In genomic region chr1:190808766-190809221, GRCm38 (mm10) we compare ENCODE assay signal across 11 mouse cellular contexts.
DNase-seq lines count a peak whose midpoint lies in the region; ATAC-seq and TF ChIP-seq lines count a peak whose summit lies in the region.
"Had no signal": no experiment of that assay in that cellular context is flagged by ENCODE, and none has a peak within 500 bp of the region (broad histone marks: within the 10 kb centered on the region; RNA-seq: fewer than 3 reads in every experiment).

No protein-coding gene starts in this region.

- ATAC-seq in frontal cortex, adult (ENCODE audit: low TSS enrichment): peak; percentile 77
- ATAC-seq in hindbrain, embryonic 15.5 days (ENCODE audit: low FRiP score, low read depth): 0 out of 2 replicates have a peak, but pooled peaks have one; percentile 42
- ATAC-seq in neural tube, embryonic 14.5 days (ENCODE audit: low read depth): peak; percentile 59

- TF ChIP-seq POLR2A in cerebellum, adult 2 months (IDR thresholded peaks at IDR 0.05; ENCODE audit: borderline replicate concordance, insufficient read depth, low read length): no peak

- no peak for DNase-seq in frontal cortex, postnatal 10 days (ENCODE audit: low spot score in 2 of 2)
- DNase-seq in embryonic facial prominence, embryonic 10.5 days (ENCODE audit: low spot score): peak; percentile 19
- DNase-seq in spleen, adult 18-20 months: no peak
- DNase-seq in urinary bladder, adult 2 months (ENCODE audit: low spot score): no peak
- DNase-seq in cerebellum, adult 2 months: no peak
- DNase-seq: cerebellum, adult 9-11 months had no signal

- H3K4me2 ChIP-seq in hindbrain, embryonic 15.5 days: peak overlapping the region; percentile 30
- peak overlapping the region; percentile 20; the same call in 1 of the 2 replicates for H3K4me2 ChIP-seq in neural tube, embryonic 14.5 days (ENCODE audit: low read depth, low read length)
- H3K4me2 ChIP-seq: limb, embryonic 13.5 days had no signal

- TF ChIP-seq CTCF in cerebellum, adult 2 months (IDR thresholded peaks at IDR 0.05; ENCODE audit: borderline replicate concordance, insufficient read depth, low read depth, low read length): no peak

- H3K9ac ChIP-seq in hindbrain, embryonic 15.5 days: no peak overlapping the region
- no peak overlapping the region for H3K9ac ChIP-seq in neural tube, embryonic 14.5 days (replicated peaks; ENCODE audit: low read depth, low read length)
- H3K9ac ChIP-seq: limb, embryonic 13.5 days had no signal

- H3K4me3 ChIP-seq in embryonic facial prominence, embryonic 10.5 days: no peak overlapping the region
- no peak overlapping the region for H3K4me3 ChIP-seq in hindbrain, embryonic 15.5 days
- H3K4me3 ChIP-seq in neural tube, embryonic 14.5 days (ENCODE audit: low read depth, low read length): no peak overlapping the region
- H3K4me3 ChIP-seq in cerebellum, adult 2 months (replicated peaks; ENCODE audit: insufficient read depth, low read depth, low read length): no peak overlapping the region
- H3K4me3 ChIP-seq: limb, embryonic 13.5 days had no signal

- 0 out of 2 replicates have a peak overlapping the region, but pooled peaks have one; percentile 10 for H3K27ac ChIP-seq in embryonic facial prominence, embryonic 10.5 days (replicated peaks)
- H3K27ac ChIP-seq in hindbrain, embryonic 15.5 days (replicated peaks): no peak overlapping the region; the same call in 1 of the 2 replicates
- no peak overlapping the region; the same call in 1 of the 2 replicates for H3K27ac ChIP-seq in neural tube, embryonic 14.5 days (ENCODE audit: low read depth, low read length)
- H3K27ac ChIP-seq in cerebellum, adult 2 months (ENCODE audit: insufficient read depth, low read length): no peak overlapping the region
- H3K27ac ChIP-seq: limb, embryonic 13.5 days; macrophage had no signal

- H3K4me1 ChIP-seq in embryonic facial prominence, embryonic 10.5 days: peaks cover 16% of the 10 kb centered on the region
- peaks cover 13% of the 10 kb centered on the region for H3K4me1 ChIP-seq in hindbrain, embryonic 15.5 days (replicated peaks)
- H3K4me1 ChIP-seq in neural tube, embryonic 14.5 days (ENCODE audit: control insufficient read depth, insufficient read depth, low read length): peaks cover 9% of the 10 kb centered on the region
- 0 out of 2 replicates have a peak, but pooled peaks cover 3% of the 10 kb centered on the region for H3K4me1 ChIP-seq in cerebellum, adult 2 months (ENCODE audit: control insufficient read depth, insufficient read depth, low read length)

- H3K9me3 ChIP-seq in embryonic facial prominence, embryonic 10.5 days: no peaks in the 10 kb centered on the region
- H3K9me3 ChIP-seq in hindbrain, embryonic 15.5 days: no peaks in the 10 kb centered on the region
- H3K9me3 ChIP-seq in neural tube, embryonic 14.5 days (ENCODE audit: control insufficient read depth, low read length): no peaks in the 10 kb centered on the region
- H3K9me3 ChIP-seq: limb, embryonic 13.5 days had no signal

- H3K36me3 ChIP-seq in embryonic facial prominence, embryonic 10.5 days (replicated peaks): peaks cover 8% of the 10 kb centered on the region; the same call in 1 of the 2 replicates
- no peaks in the 10 kb centered on the region for H3K36me3 ChIP-seq in hindbrain, embryonic 15.5 days
- no peaks in the 10 kb centered on the region for H3K36me3 ChIP-seq in neural tube, embryonic 14.5 days (ENCODE audit: control insufficient read depth, insufficient read depth, low read length)

- 40% methylated on average over 19 of the region's 19 CpGs for WGBS in embryonic facial prominence, embryonic 10.5 days
- WGBS in hindbrain, embryonic 15.5 days: 11% methylated on average over 19 of the region's 19 CpGs
- 5% methylated on average over 19 of the region's 19 CpGs for WGBS in neural tube, embryonic 14.5 days
- 26% methylated on average over 19 of the region's 19 CpGs for WGBS in cerebellum, adult 2 months

- H3K27me3 ChIP-seq in embryonic facial prominence, embryonic 10.5 days (replicated peaks; ENCODE audit: low read depth, poor library complexity, severe bottlenecking): no peaks in the 10 kb centered on the region
- no peaks in the 10 kb centered on the region for H3K27me3 ChIP-seq in hindbrain, embryonic 15.5 days
- no peaks in the 10 kb centered on the region for H3K27me3 ChIP-seq in neural tube, embryonic 14.5 days (ENCODE audit: control insufficient read depth, insufficient read depth, low read length)
- H3K27me3 ChIP-seq in cerebellum, adult 2 months (ENCODE audit: control insufficient read depth, insufficient read depth, low read length): no peaks in the 10 kb centered on the region
- H3K27me3 ChIP-seq: limb, embryonic 13.5 days had no signal
